Mouse (Mus musculus): ENCODE measurements around the gene Il21r.

The Il21r gene

DNA sequence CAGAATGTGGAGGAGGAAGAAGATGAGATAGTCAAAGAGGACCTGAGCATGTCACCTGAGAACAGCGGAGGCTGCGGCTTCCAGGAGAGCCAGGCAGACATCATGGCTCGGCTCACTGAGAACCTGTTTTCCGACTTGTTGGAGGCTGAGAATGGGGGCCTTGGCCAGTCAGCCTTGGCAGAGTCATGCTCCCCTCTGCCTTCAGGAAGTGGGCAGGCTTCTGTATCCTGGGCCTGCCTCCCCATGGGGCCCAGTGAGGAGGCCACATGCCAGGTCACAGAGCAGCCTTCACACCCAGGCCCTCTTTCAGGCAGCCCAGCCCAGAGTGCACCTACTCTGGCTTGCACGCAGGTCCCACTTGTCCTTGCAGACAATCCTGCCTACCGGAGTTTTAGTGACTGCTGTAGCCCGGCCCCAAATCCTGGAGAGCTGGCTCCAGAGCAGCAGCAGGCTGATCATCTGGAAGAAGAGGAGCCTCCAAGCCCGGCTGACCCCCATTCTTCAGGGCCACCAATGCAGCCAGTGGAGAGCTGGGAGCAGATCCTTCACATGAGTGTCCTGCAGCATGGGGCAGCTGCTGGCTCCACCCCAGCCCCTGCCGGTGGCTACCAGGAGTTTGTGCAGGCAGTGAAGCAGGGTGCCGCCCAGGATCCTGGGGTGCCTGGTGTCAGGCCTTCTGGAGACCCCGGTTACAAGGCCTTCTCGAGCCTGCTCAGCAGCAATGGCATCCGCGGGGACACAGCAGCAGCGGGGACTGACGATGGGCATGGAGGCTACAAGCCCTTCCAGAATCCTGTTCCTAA is 27.3 kb upstream of the Il21r start:
- DNase-seq (ENCODE audit: low spot score), result no peak

- peak; percentile 62 for DNase-seq (ENCODE audit: low spot score)
Measured at GRCm38 (mm10) chr7:125576982-125577381, 26.2 kb upstream of the Il21r start.

DNA sequence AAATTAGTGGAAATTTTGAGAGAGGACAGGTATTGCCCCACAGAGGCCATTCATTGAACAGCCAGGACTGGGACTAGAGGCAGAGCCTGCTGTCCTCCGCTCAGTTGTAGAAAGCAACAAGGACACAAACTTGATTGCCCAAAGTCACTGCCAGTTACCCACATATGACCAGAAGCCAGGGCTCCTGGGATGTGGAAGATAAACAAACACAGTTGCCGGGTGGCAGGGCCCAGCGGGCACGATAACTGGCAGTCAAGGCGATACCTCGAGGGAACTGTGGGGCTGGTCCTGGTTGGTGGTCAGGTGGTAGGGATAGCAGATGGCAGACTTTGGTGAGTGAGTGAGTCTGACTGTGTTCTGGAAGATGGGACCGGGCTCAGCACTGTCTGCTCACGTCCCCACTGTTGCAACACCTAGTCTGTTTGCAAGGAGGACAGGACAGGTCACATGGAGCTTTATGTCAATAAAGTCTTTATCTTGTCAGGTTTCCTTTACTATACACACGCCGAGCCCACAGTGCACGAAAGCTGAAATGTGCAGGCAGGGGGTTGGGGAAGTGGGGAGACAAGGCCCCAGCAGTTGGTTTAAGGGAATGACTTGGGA is 25.6 kb upstream of the Il21r start:
- no peak for DNase-seq (ENCODE audit: low spot score)

- no peak for DNase-seq (ENCODE audit: low spot score)
Measured at GRCm38 (mm10) chr7:125578106-125578505, 25.1 kb upstream of the Il21r start.

DNA sequence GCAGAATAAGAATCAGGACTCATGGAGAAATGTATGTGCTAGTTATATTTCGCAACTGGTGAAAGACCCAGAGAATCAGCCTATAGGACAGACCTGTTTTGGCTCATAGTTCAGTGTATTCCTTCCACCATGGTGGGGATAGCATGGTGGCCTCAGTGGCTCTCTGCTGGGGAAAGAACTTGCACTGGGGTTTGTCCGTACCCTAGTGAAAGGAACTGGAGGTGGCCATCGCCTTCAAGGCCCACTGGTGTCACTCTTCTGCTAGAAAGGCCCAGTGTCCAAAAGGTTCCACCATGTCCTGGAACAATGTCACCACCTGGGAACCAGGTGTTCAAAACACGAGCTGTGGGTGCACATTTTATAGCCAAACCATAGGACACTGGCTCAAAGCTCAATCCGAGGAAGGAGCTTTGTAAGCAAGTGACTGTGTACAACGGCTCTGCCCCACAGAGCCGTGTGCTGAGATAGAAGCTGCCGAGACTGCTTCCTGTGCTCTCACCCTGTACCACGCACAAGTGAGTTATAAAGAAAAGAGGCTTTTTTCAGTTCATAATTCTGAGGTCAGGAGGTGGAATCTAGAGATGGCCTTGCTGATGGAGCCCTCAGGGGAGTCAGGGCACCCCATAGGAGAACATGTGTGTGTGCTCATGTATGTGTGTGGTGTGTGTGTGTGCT is 23.5 kb upstream of the Il21r start:
- no peak for DNase-seq (ENCODE audit: low spot score)

GRCm38 (mm10) chr7:125580220-125580549 is 23.0 kb upstream of the Il21r start:
- DNase-seq (ENCODE audit: low spot score), result no peak

DNA sequence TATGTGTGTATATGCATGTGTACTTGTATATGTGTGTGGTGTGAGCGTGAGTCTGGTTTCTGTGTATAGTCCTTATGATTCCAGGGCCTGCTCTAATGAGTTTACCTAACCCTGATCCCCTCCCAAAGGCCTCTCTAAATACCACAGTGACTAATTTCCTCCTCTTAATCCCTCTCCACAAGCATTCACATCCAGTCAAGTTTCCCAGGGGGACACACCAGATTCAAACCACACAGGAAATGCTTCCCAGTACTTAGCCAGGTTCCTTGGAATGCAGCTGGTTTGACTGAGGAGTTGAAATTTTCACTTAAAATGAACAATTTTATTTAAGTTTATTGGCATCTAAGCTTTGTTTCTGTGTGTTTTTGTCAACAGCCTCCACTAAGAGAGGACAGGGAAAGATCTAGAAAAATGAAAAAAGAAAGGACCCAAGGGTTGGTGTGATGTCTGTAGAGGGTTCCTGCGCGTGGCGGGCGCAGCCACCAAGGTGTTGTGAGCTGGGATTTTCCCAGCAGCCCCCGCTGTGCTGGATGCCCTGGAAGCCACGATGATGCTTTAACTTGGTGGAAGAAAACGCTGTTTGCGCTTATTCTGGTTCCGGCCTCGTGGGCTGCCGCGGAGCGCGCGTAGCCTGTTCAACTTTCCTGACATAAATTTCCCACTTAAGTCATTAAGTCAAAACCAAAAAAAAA is 22.5 kb upstream of the Il21r start:
- no peak for DNase-seq (ENCODE audit: low spot score)

DNA sequence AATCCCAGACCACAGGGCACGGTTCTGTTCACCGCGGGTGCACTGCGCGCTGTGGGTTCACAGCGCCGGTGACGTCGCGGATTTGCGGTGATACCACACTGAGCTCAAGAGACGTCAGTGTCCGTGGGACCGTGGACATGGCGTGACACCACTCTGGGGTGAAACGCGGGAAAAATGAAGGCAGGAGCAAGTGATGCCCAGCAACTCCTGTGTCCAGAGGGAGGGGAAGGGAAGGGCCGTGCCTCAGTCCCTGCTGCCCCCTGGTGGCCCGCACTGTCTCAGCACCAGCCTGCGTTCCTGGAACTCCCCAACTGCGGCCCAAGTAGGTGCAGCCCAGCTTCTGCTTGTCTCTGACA is 21.9 kb upstream of the Il21r start:
- peak; percentile 77 for DNase-seq (ENCODE audit: low spot score)

GRCm38 (mm10) chr7:125583325-125584004 is 19.8 kb upstream of the Il21r start:
- no peak for DNase-seq (ENCODE audit: low spot score)

- DNase-seq (ENCODE audit: low spot score), result no peak
Measured at GRCm38 (mm10) chr7:125584005-125584369, 19.2 kb upstream of the Il21r start.

- no peak for DNase-seq (ENCODE audit: low spot score)
Measured at GRCm38 (mm10) chr7:125586355-125586754, 16.9 kb upstream of the Il21r start.

DNA sequence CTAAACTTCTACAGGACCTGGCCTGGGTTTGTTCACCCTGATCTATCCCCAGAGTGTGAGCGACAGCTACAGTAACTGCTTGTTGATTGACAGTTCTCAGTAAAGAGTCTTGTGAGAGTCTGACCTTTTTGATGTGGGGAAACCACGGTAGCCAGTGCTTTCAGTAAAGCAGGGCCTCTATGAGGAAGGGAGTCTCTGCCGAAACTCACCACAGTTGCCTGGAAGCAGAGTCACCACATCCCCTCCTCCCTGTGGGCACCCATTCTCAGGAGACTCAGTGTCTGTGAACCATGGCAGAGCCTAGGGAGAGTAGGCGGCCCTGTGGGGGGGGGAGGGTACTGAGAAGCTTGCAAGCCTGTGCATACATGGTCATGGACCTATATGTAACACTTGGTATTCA is 14.5 kb upstream of the Il21r start:
- no peak for DNase-seq (ENCODE audit: low spot score)

GRCm38 (mm10) chr7:125589896-125590295 is 13.3 kb upstream of the Il21r start:
- no peak for DNase-seq (ENCODE audit: low spot score)

- DNase-seq (ENCODE audit: low spot score), result no peak
Measured at GRCm38 (mm10) chr7:125593831-125594230, 9.4 kb upstream of the Il21r start.

DNA sequence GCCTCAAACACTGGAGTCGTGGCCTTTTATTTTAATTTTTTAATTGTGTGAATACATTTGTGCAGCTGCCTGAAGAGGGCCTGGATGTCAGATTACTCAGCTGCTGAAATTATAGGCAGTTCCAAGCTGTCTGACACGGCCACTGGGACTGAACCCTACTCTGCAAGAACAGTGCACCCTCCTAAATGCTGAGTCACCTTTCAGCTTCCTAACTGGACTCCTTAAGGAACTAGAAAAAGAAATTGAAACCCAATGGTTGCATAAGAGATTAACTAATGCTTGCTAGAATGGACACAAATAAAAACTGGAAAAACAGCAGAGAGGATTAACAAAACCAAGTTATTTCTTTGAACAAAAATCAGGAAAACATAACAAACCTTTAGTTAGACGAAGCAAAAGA is 6.8 kb upstream of the Il21r start:
- DNase-seq (ENCODE audit: low spot score), result no peak

DNA sequence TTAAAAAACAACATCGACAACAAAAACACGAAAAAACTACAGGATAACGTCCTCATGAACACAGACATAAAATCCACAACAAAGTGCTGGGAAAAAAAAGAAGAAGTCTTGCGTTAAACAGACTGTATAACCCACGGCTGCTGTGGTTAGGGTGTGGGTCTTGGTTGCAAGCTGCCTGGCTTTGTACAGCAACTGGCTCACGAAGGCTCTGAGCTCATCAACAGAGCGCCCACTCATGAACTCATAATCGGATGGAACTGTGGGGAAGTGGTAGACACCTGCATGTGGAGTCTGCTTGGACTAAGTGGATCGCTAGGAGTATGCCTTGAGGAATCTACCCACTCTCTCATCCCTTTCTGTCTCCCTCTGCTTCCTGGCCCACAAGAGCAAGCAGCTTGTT is 6.1 kb upstream of the Il21r start:
- DNase-seq (ENCODE audit: low spot score), result no peak

- no peak for DNase-seq (ENCODE audit: low spot score)
Measured at GRCm38 (mm10) chr7:125597516-125598347, 5.5 kb upstream of the Il21r start.

DNA sequence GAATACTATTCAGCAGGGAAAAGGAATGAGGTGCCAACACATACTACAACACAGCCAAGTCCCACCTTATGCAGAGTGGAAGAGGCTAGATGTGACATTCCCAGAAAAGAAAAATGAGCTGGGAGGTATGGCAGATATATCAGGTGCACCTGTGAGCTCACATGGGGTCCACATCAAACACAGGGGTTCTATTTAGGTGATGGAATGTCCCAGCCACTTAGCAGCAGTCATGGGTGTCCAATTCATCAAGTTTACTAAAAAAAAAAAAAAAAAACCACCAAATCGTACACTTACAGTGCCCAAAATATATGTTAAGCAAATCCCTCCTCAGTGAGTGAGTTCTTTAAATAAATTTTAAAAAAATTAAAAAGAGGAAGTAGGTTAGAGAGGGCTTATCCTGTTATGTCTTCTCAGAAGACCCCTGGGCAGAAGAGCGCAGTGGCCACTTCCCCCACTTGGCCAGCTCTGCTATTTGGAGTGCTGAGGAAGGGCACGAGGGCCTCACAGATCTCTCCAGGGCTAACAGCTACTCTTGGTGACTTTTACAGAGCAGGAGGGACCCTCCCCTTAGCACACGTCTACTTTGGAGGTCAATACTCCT is 3.8 kb upstream of the Il21r start:
- no peak for DNase-seq (ENCODE audit: low spot score)

DNA sequence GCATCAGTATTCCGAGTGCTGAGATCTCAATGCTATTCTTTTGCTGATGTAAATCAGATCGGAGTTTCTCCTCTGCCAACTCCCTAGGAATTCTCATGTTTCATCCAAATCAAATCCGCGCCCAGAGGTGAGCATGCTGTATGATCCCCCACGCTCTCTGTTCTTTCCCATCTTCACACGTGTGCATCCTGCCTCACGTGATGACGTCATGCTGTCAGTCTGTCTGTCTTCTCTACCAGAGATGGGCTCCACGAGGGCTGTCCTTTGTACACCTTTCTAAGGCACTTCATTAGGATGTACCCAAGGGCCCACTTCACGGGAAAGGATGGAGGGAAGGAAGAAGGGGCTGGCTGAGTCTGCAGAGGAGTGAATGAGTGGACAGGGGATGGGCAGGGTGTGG is 3.1 kb upstream of the Il21r start:
- no peak for DNase-seq (ENCODE audit: low spot score)

DNA sequence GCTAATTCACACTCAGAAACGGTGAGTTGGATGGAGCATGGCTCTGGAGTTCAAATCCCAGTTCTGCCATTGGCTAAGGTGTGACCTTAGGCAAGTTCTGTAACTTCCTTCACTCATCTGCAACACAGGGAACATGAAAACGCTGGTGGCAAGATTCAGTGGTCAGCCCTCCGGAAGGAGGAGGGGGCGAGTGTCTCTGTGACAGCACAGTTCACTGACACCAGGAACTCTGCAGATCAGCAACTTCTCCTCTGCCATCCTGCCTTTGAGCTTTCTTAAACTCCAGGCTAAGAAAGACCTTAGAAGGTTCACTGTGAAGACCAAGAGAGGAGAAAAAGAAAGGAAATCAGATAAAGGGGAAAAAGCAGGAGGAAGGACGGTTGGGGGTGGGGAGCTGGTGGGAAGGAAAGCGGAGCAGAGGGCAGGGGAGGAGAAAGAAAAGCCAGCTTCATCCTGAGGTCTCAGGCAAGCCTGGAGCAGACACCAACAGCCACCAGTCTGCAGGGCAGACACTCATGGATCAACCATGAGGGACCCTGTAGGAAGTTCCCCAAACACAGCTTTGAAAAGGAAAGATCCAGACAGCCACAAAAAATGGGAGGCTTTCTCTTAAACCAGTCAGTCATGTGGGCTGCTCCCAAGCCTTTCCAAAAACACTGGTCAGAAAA is 2.5 kb upstream of the Il21r start:
- DNase-seq (ENCODE audit: low spot score), result no peak

DNA sequence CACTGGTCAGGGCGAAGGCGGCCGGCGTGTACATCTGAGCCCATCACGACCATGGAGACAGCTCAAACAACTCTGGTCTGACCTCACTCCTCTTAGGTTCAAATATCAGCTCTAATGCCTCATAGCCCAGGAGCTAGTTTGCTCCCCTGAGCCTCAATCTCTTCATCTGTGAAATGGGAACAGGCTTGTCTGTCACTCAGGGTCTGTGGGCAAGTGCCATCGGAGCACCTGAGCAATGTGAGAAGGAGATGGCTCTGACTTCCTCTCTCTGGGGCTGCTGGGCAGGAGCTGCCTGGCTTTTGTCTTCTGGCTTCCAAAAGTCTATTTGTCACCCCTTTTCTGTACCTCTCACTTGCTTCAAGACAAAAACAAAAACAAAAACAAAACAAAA is 2.0 kb upstream of the Il21r start:
- DNase-seq (ENCODE audit: low spot score), result no peak

Measured in testis, postnatal 14 days (tissue).